In genomic region chr17:56761991-56762410, GRCm38 (mm10) we compare ENCODE assay signal across 8 mouse cellular contexts. TPM values are rescaled to one million over a fixed set of nuclear protein-coding genes. Genes with fewer than 3 reads are reported as not detected.
A peak's percentile ranks its signal among the peaks of the same experiment; 100 is the strongest.
DNase-seq lines count a peak whose midpoint lies in the region.

No protein-coding gene starts in this region.

- H3K4me1 ChIP-seq in hindbrain, embryonic 10.5 days (replicated peaks), result peaks cover 54% of the 10 kb centered on the region

- peak overlapping the region; percentile 91 for H3K27ac ChIP-seq in hindbrain, embryonic 10.5 days

- peaks cover 4% of the 10 kb centered on the region; the same call in 1 of the 2 replicates for H3K9me3 ChIP-seq in hindbrain, embryonic 10.5 days

- peak; percentile 94 for DNase-seq in MN1 (ENCODE audit: low spot score)
- DNase-seq in cerebellum, adult 8-10 months, result peak; percentile 88
- DNase-seq in forelimb bud, embryonic 11.5 days (ENCODE audit: low read depth, low spot score), result peak; percentile 85
- DNase-seq in hindbrain, embryonic 10.5 days (ENCODE audit: low spot score), result peak; percentile 90
- DNase-seq in layer of hippocampus, postnatal 25 days (ENCODE audit: extremely low spot score in 1 of 2, low spot score in 1 of 2), result peak; percentile 76 to 77
- DNase-seq in lung, postnatal 14 days, result peak; percentile 90
- DNase-seq in retina, embryonic 14.5 days (ENCODE audit: low spot score), result peak; percentile 95
- peak; percentile 94 to 95 for DNase-seq in thymus, postnatal 36 days

- H3K4me3 ChIP-seq in hindbrain, embryonic 10.5 days, result peak overlapping the region; percentile 64

- H3K36me3 ChIP-seq in hindbrain, embryonic 10.5 days, result peaks cover 7% of the 10 kb centered on the region

- under 1% methylated on average over 28 of the region's 28 CpGs for WGBS in hindbrain, embryonic 10.5 days

- H3K27me3 ChIP-seq in hindbrain, embryonic 10.5 days (ENCODE audit: insufficient read depth, poor library complexity, severe bottlenecking), result peaks cover 47% of the 10 kb centered on the region

RNA-seq across cellular contexts. Expression of gene Dus3l, which starts 2.6 kb away (rescaled TPM):
- 44.1 and 47.6 TPM in 2 replicates for polyA plus RNA-seq in hindbrain, embryonic 10.5 days (2016; fragmentation: Nextera tagmentation; extraction: Ambion mirVana)
- 10 to 100 TPM; 61.1 to 73.0 TPM for total RNA-seq in layer of hippocampus, postnatal 25 days (2021)

RNA-seq across cellular contexts. Expression of gene Nrtn, which starts 4.7 kb away (rescaled TPM):
- 4.4 and 5.1 TPM in 2 replicates for polyA plus RNA-seq in hindbrain, embryonic 10.5 days (2016; fragmentation: Nextera tagmentation; extraction: Ambion mirVana)
- total RNA-seq in layer of hippocampus, postnatal 25 days (2021), result 1 to 10 TPM; 2.7 to 3.6 TPM

RNA-seq across cellular contexts. Expression of gene Prr22, which starts 8.0 kb away (rescaled TPM):
- 1.3 TPM in 2 replicates for polyA plus RNA-seq in hindbrain, embryonic 10.5 days (2016; fragmentation: Nextera tagmentation; extraction: Ambion mirVana)
- total RNA-seq in layer of hippocampus, postnatal 25 days (2021), result 1 to 10 TPM in 1 of 2 experiments, under 1 TPM in 1; 0.89 to 1.6 TPM

RNA-seq across cellular contexts. Expression of gene Vmac, which starts 44.2 kb away (rescaled TPM):
- polyA plus RNA-seq in hindbrain, embryonic 10.5 days (2016; fragmentation: Nextera tagmentation; extraction: Ambion mirVana), result 12.7 and 18.6 TPM in 2 replicates
- total RNA-seq in layer of hippocampus, postnatal 25 days (2021), result 10 to 100 TPM; 11.5 to 14.4 TPM

RNA-seq across cellular contexts. Expression of gene Ndufa11, which starts 44.4 kb away (rescaled TPM):
- polyA plus RNA-seq in hindbrain, embryonic 10.5 days (2016; fragmentation: Nextera tagmentation; extraction: Ambion mirVana), result 398 and 446 TPM in 2 replicates
- total RNA-seq in layer of hippocampus, postnatal 25 days (2021), result 100 to 1,000 TPM; 242 to 258 TPM

Comparison
In these comparisons a context has a peak if more than half of its experiments do, and no peak if none do; other contexts are left out.
1. Peak in every context shown above with its lines: DNase-seq, H3K4me3 ChIP-seq and H3K27ac ChIP-seq.